Mouse (Mus musculus) ovary, adult 18-20 months (tissue): ENCODE data around the gene Sntb2.

Source experiments
- DNase-seq: peaks from one replicate; pipeline ENCODE4 v3.0.0; 2022; ENCODE audit warnings: low spot score, mixed read lengths

The Sntb2 gene

GRCm38 (mm10) chr8:106929921-106930320 lies 5.6 kb upstream of the Sntb2 start:
- no peak for DNase-seq

GRCm38 (mm10) chr8:106932376-106933065 lies 3.0 kb upstream of the Sntb2 start:
- no peak for DNase-seq

GRCm38 (mm10) chr8:106933506-106934143 lies 1.9 kb upstream of the Sntb2 start:
- DNase-seq, result no peak

- no peak for DNase-seq
Measured at GRCm38 (mm10) chr8:106934226-106934977, 1.1 kb upstream of the Sntb2 start.

GRCm38 (mm10) chr8:106935899-106936477 lies 438 bp downstream of the Sntb2 start:
- peak; percentile 35 for DNase-seq

GRCm38 (mm10) chr8:106936478-106937051 lies 1.0 kb downstream of the Sntb2 start:
- no peak for DNase-seq

GRCm38 (mm10) chr8:106937081-106937800 lies 1.7 kb downstream of the Sntb2 start:
- no peak for DNase-seq

- no peak for DNase-seq
Measured at GRCm38 (mm10) chr8:106941806-106942205, 6.3 kb downstream of the Sntb2 start.

- no peak for DNase-seq
Measured at GRCm38 (mm10) chr8:106943874-106944418, 8.4 kb downstream of the Sntb2 start.

- DNase-seq, result no peak
Measured at GRCm38 (mm10) chr8:106944756-106945155, 9.2 kb downstream of the Sntb2 start.

GRCm38 (mm10) chr8:106948678-106949243 lies 13.2 kb downstream of the Sntb2 start:
- no peak for DNase-seq

GRCm38 (mm10) chr8:106951707-106952106 lies 16.2 kb downstream of the Sntb2 start:
- DNase-seq, result peak; percentile 51

GRCm38 (mm10) chr8:106953571-106953970 lies 18.0 kb downstream of the Sntb2 start:
- DNase-seq, result no peak

- DNase-seq, result no peak
Measured at GRCm38 (mm10) chr8:106957086-106957485, 21.5 kb downstream of the Sntb2 start.

GRCm38 (mm10) chr8:106958212-106958611 lies 22.7 kb downstream of the Sntb2 start:
- DNase-seq, result no peak

GRCm38 (mm10) chr8:106959626-106960025 lies 24.1 kb downstream of the Sntb2 start:
- no peak for DNase-seq

GRCm38 (mm10) chr8:106962322-106962721 lies 26.8 kb downstream of the Sntb2 start:
- DNase-seq, result no peak

GRCm38 (mm10) chr8:106963365-106963764 lies 27.8 kb downstream of the Sntb2 start:
- DNase-seq, result no peak

GRCm38 (mm10) chr8:106964573-106964972 lies 29.0 kb downstream of the Sntb2 start:
- DNase-seq, result no peak

- no peak for DNase-seq
Measured at GRCm38 (mm10) chr8:106969964-106970363, 34.4 kb downstream of the Sntb2 start.

- no peak for DNase-seq
Measured at GRCm38 (mm10) chr8:106971916-106972315, 36.4 kb downstream of the Sntb2 start.
